Mouse (Mus musculus): ENCODE data around the gene Map2k1.

- no peak for TF ChIP-seq EP300 (IDR thresholded peaks at IDR 0.05; ENCODE audit: insufficient read depth, low read depth, low read length)
- TF ChIP-seq CTCF (IDR thresholded peaks at IDR 0.05), result no peak
These were observed 14.8 kb upstream of the Map2k1 start for GRCm38 (mm10) chr9:64268196-64268595.
